Mouse (Mus musculus): Measurements from ENCODE around the gene Rai1. TPM values are rescaled to one million over a fixed set of nuclear protein-coding genes. Genes with fewer than 3 reads are reported as not detected.

The Rai1 gene
- polyA plus RNA-seq, 1 experiment from 2014 or later = 28.3 TPM

DNA sequence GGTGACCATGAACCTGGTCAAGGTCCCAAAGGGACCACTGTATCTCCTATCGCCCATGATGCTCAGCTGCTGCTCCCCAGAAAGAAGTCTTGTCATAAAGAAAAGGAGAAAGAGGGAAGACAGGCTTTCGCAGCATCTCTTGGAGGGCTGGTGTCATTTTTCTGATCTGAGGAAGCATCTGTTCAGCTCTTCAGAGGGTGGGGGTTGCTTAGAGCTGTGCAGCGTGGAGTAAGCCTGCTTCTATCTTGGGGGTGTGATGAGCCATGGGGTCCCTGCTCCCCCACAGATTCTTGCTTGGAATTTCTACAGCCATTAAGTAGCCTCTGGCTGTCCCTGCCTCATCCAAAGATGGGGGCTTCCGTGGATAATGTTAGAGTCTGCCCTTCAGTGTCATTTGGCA, 53.5 kb downstream of the Rai1 start:
- WGBS = 92% methylated on average over 4 of the region's 4 CpGs
- H3K4me3 ChIP-seq = no peak overlapping the region

DNA sequence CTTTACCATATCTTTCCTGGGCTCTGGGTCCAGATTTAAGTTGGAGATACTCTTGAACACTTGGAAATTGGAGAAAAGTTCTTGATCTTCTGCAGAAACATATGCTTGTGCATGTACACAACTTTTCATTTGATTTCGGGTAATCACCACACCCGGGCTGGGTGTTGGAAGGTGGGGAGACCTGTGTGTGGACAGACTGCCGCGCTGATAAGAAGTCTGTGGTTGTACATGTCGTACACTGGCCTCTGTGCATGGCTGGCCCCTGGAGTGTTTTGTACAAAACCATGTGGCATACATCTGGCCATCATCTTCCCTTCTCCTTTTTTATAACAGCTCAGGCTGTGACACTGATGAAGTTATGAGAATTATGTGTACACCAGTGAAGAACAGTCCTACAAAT, 55.1 kb downstream of the Rai1 start:
- peaks cover 52% of the 10 kb centered on the region for H3K4me1 ChIP-seq
- H3K27ac ChIP-seq (replicated peaks) = no peak overlapping the region
- H3K4me3 ChIP-seq = no peak overlapping the region
- H3K27me3 ChIP-seq = no peaks in the 10 kb centered on the region
- WGBS = 94% methylated on average over 5 of the region's 5 CpGs
- H3K9me3 ChIP-seq = no peaks in the 10 kb centered on the region
- ATAC-seq (ENCODE audit: low FRiP score, low read depth) = no peak
- H3K36me3 ChIP-seq = peaks cover 12% of the 10 kb centered on the region
- no peak overlapping the region for H3K4me2 ChIP-seq (replicated peaks)
- H3K9ac ChIP-seq (replicated peaks) = no peak overlapping the region

More for the DNA sequence above, 53.5 kb downstream of the Rai1 start:
- Histone ChIP-seq H3K4me1 (peaks cover 54% of the 10 kb centered on the region), H3K27me3 (no peaks in the 10 kb centered on the region), H3K9ac (replicated peaks) (no peak overlapping the region), H3K27ac (replicated peaks) (no peak overlapping the region), H3K9me3 (no peaks in the 10 kb centered on the region), H3K36me3 (peaks cover 20% of the 10 kb centered on the region), H3K4me2 (replicated peaks) (no peak overlapping the region)
- no peak for ATAC-seq (ENCODE audit: low FRiP score, low read depth)

DNA sequence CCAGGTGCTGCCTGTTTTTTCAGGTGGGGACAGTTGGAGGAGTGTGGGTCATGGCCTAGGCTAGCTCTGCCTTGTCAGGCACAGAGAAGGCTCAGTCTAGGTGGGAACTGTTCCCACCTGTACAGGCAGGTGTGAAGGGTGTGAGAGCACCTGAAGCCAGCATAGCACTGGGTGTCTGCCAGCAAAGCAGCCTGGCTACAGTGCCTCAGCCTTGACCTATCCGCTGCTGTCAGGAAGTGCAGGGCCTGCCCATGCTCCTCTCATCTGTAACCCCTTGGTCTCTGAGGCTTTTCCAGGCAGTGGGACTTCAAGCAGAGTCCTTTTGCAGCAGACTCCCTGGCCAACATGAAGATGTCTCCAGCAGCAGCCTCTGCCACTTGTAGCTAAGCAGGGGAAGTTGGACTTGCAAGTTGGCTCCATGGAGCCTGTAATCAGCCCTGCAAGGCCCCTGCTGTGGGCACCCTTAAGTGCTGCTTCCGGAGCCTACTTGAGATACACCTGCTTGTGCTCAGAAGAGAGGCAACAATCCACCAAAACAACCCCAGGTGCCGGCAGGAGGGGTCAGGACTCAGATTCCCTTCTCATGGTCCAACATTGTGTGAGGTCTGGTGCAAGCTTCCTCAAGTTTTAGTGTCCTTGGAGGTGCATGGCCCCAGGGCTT, 55.8 kb downstream of the Rai1 start:
- H3K4me1 ChIP-seq = peaks cover 49% of the 10 kb centered on the region
- peaks cover 12% of the 10 kb centered on the region for H3K36me3 ChIP-seq
- peak overlapping the region; percentile 66 for H3K27ac ChIP-seq (replicated peaks)
- ATAC-seq (ENCODE audit: low FRiP score, low read depth) = no peak
- H3K4me2 ChIP-seq (replicated peaks) = no peak overlapping the region
- 69% methylated on average over 3 of the region's 3 CpGs for WGBS
- no peak overlapping the region for H3K9ac ChIP-seq (replicated peaks)
- H3K4me3 ChIP-seq = no peak overlapping the region
- no peaks in the 10 kb centered on the region for H3K27me3 ChIP-seq
- H3K9me3 ChIP-seq = no peaks in the 10 kb centered on the region

DNA sequence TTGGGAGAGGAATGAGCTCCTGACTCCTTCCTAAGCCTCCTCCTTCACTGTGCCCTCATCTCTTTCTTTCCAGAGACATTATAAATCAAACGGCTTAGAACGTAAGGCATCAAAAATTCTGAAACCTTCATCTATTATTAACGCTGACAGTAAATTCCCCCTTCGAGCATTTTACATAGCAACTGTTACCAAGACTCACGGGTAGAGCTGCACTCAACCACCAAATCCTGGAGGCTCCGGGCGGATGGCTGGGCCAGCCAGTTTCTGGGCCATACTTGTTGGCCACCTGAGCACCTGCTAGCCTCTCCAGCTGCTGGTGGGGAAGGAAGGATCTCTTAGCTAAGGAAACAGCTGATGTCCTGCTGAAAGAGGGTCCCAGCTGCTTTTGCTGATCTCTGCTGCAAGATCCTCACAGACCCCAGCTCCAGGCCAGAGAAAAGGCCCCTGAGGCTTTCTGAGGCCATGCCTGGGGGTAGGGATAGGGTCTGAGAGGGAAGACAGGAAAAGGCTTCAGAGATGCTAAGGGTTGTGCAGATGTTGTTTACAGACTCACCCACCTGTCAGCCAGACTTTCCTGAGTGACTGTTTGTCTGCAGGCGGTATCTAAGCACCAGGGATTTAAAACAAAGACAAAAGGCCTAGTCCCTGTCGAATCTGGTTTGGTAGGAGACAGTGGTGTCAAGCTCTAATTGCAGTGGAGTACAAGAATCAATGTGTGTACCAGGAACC, 56.5 kb downstream of the Rai1 start:
- 59% methylated on average over 9 of the region's 9 CpGs for WGBS
- no peak for ATAC-seq (ENCODE audit: low FRiP score, low read depth)
- H3K9ac ChIP-seq (replicated peaks) = no peak overlapping the region

DNA sequence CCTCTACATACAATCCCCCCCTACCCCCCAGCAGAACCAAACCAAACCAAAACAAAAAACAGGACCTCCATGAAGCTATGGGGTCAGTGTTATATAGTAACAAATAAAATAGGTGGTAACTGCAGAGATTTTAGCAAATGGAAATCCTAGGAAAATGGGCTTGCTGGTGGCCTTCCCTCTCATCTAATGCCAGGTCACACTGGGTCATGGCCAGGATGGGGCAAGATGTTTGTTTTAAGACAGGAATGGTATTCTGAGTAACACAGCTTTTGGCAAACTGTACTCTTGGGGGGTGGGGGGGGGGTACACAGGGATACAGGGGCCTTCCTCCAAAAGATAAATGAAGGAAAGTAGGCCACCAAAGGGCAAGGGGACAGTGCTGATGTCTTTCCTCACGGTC, 57.7 kb downstream of the Rai1 start:
- Histone ChIP-seq H3K36me3 (peaks cover 7% of the 10 kb centered on the region), H3K27me3 (no peaks in the 10 kb centered on the region), H3K9ac (replicated peaks) (no peak overlapping the region), H3K4me3 (no peak overlapping the region), H3K4me2 (replicated peaks) (no peak overlapping the region), H3K4me1 (peaks cover 51% of the 10 kb centered on the region), H3K9me3 (no peaks in the 10 kb centered on the region), H3K27ac (replicated peaks) (no peak overlapping the region)
- WGBS = 89% methylated on average over 1 of the region's 1 CpGs
- ATAC-seq (ENCODE audit: low FRiP score, low read depth) = no peak

More for the DNA sequence above, 56.5 kb downstream of the Rai1 start:
- no peak overlapping the region for H3K4me3 ChIP-seq
- no peaks in the 10 kb centered on the region for H3K27me3 ChIP-seq
- H3K4me2 ChIP-seq (replicated peaks) = no peak overlapping the region
- peaks cover 50% of the 10 kb centered on the region for H3K4me1 ChIP-seq
- no peaks in the 10 kb centered on the region for H3K9me3 ChIP-seq
- peak overlapping the region; percentile 66 for H3K27ac ChIP-seq (replicated peaks)
- peaks cover 12% of the 10 kb centered on the region for H3K36me3 ChIP-seq

DNA sequence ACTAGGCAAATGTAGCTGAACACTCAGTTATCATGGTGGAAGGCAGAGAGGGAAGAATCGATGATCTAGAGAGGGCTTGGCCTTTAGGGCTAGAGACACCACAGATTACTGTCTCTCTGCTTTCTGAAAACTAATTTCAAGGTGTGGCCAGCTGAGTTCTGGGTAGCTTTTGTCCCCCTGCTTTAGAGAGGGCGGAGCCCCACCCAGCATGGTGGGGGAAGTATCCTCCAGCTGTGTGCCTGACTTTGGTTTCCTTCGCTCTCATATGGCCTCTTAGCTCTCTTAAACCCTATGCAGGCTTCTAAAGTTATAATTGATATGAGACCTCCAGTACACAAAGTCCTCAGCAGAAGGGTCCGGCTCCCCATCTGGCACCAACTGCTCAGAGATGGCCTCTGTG, 58.5 kb downstream of the Rai1 start:
- Histone ChIP-seq H3K36me3 (peaks cover 7% of the 10 kb centered on the region), H3K27me3 (no peaks in the 10 kb centered on the region), H3K27ac (replicated peaks) (no peak overlapping the region), H3K4me2 (replicated peaks) (no peak overlapping the region), H3K4me3 (no peak overlapping the region), H3K9ac (replicated peaks) (no peak overlapping the region), H3K4me1 (peaks cover 55% of the 10 kb centered on the region), H3K9me3 (no peaks in the 10 kb centered on the region)
- ATAC-seq (ENCODE audit: low FRiP score, low read depth) = no peak
- 92% methylated on average over 4 of the region's 4 CpGs for WGBS

DNA sequence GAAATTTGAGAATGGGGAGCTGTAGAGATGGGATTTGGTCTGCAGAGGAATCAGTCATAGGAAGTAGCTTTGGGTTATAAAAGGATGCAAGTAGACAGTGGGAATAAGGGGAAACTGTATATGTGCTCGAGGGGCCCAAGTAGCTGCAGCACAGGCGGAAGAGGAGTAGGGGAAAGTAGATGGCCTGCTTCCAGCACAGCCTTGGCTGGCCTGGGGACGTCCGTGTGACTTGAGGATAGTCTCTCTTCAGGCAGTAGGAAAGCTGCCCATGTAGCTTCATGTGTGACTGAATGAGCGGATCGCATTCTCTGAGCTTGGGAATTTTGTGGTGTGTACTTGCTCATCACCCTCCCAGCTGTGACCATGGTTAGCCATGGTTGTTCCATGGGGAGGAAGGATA, 59.6 kb downstream of the Rai1 start:
- H3K27ac ChIP-seq (replicated peaks) = no peak overlapping the region; the same call in 1 of the 2 replicates
- ATAC-seq (ENCODE audit: low FRiP score, low read depth) = no peak
- 90% methylated on average over 6 of the region's 6 CpGs for WGBS

DNA sequence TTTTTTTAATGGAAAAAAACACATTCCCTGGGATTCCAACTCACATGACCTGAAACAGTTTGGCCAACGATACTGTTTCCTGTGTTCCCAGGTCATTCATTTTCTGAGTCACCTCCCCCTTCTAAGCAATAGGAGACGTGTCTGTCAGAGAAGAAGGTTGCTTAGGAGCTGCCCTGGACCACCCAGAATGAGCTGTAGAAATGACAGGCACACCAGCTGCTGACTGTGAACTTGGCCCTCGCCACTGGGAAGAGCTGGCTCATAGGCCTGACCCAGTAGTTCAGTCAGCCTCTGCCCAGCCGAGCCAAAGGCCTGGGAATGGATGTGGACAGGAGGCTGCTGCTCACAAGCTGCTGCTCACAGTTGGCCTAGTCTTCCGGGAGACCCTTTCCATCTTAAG, 60.3 kb downstream of the Rai1 start:
- H3K27me3 ChIP-seq = no peaks in the 10 kb centered on the region
- H3K27ac ChIP-seq (replicated peaks) = no peak overlapping the region; the same call in 1 of the 2 replicates
- H3K9me3 ChIP-seq = no peaks in the 10 kb centered on the region
- WGBS = 63% methylated on average over 5 of the region's 5 CpGs
- no peak for ATAC-seq (ENCODE audit: low FRiP score, low read depth)
- H3K4me1 ChIP-seq = peaks cover 67% of the 10 kb centered on the region
- no peak overlapping the region for H3K4me2 ChIP-seq (replicated peaks)
- H3K9ac ChIP-seq (replicated peaks) = no peak overlapping the region
- H3K36me3 ChIP-seq = no peaks in the 10 kb centered on the region; the same call in 1 of the 2 replicates
- no peak overlapping the region for H3K4me3 ChIP-seq

More for the DNA sequence above, 59.6 kb downstream of the Rai1 start:
- Histone ChIP-seq H3K4me3 (no peak overlapping the region), H3K27me3 (no peaks in the 10 kb centered on the region), H3K4me2 (replicated peaks) (no peak overlapping the region), H3K9me3 (no peaks in the 10 kb centered on the region), H3K36me3 (peaks cover 5% of the 10 kb centered on the region), H3K4me1 (peaks cover 65% of the 10 kb centered on the region), H3K9ac (replicated peaks) (no peak overlapping the region)

DNA sequence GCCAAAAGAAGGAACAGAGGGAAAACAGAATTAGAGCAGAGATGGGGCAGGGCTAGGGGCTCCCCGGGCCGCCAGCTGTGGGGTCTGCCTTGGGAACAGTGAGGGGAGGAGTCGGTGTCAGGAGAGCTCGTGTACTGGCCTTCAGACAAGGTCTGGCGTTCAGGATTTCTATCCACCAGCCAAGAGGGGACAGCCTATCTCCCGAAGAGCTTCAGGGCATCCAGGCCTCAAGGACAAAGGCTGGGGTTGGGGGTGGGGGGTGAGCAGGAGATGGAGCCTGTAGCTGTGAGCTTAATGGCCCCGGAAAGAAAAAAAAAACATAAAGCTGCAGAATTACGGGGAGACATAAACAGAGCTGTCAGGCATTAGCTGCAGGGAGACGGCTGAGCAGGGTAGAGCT, 64.0 kb downstream of the Rai1 start:
- 38% methylated on average over 9 of the region's 9 CpGs for WGBS
- peak overlapping the region; percentile 16; the same call in 1 of the 2 replicates for H3K9ac ChIP-seq (replicated peaks)
- no peak overlapping the region for H3K4me3 ChIP-seq
- H3K36me3 ChIP-seq = no peaks in the 10 kb centered on the region
- no peak for ATAC-seq (ENCODE audit: low FRiP score, low read depth)
- no peak overlapping the region for H3K4me2 ChIP-seq (replicated peaks)
- peak overlapping the region; percentile 68 for H3K27ac ChIP-seq (replicated peaks)
- H3K27me3 ChIP-seq = peaks cover 12% of the 10 kb centered on the region; the same call in 1 of the 2 replicates
- H3K4me1 ChIP-seq = peaks cover 45% of the 10 kb centered on the region
- H3K9me3 ChIP-seq = no peaks in the 10 kb centered on the region

DNA sequence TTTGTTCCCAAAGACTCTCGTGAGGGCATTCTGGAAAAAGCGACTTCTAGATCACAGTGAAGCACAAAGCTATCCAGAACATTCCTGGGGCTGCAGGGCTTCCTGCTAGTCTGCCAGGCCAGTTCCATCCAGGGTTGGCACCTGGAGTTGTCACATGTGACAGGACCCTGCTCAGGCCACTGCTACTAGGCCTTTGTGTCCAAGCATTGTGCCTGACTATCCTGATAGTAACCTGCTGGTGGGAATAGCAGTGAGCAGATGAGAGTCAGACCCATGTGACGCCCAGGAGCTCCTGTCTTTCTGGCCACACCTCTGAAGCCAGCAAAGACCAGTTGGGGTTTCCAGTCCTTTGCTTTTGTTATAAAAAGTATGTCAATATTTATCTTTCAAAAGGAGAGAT, 67.3 kb downstream of the Rai1 start:
- Histone ChIP-seq H3K9me3 (no peaks in the 10 kb centered on the region), H3K27ac (replicated peaks) (no peak overlapping the region), H3K36me3 (no peaks in the 10 kb centered on the region), H3K4me2 (replicated peaks) (no peak overlapping the region), H3K27me3 (peaks cover 20% of the 10 kb centered on the region; the same call in 1 of the 2 replicates), H3K4me3 (no peak overlapping the region), H3K4me1 (peaks cover 53% of the 10 kb centered on the region), H3K9ac (replicated peaks) (no peak overlapping the region)
- no peak for ATAC-seq (ENCODE audit: low FRiP score, low read depth)
- 78% methylated on average over 3 of the region's 3 CpGs for WGBS

DNA sequence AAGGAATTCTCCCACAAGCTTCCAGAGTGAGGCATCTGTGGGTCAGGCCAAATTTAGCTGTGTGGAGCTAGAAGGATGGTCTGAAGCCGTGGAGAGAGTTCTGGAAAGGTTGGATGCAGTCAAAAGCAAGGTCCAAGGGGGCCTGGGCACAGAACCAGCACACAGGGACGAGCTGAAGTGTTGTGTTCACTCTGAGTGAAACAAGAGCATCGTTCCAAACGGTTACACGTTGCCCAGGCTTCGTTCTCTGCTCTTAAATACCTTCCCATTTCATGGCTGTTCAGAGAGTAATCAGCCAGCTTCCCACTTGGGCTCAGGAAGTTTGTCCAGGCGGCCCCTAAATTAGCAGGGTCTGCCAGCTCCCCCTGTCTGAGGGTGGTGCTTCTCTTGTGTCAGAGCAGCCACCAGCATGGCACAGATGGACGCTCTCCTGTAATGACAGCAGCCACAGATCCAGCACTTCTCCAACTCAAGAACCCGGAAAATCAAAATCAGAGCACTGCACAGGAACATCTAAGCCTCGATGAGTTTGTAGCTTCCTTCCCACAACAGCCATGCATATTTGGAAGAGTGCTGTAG, 68.9 kb downstream of the Rai1 start:
- no peak overlapping the region for H3K4me3 ChIP-seq
- no peaks in the 10 kb centered on the region for H3K36me3 ChIP-seq
- no peak for ATAC-seq (ENCODE audit: low FRiP score, low read depth)
- H3K4me1 ChIP-seq = peaks cover 58% of the 10 kb centered on the region
- no peaks in the 10 kb centered on the region for H3K9me3 ChIP-seq
- no peak overlapping the region for H3K9ac ChIP-seq (replicated peaks)
- peaks cover 20% of the 10 kb centered on the region; the same call in 1 of the 2 replicates for H3K27me3 ChIP-seq
- H3K27ac ChIP-seq (replicated peaks) = no peak overlapping the region
- H3K4me2 ChIP-seq (replicated peaks) = no peak overlapping the region
- 89% methylated on average over 10 of the region's 10 CpGs for WGBS
